Mouse (Mus musculus) erythroblast, embryonic 14.5 days (primary cell): ENCODE data around the gene Rad21l.

ENCODE experiments used
- GATA1 ChIP-seq: IDR thresholded peaks from 2 replicates; pipeline ENCODE4 v1.6.1; 2012; ENCODE audit warnings: low read length, inconsistent platforms, mixed read lengths
- TAL1 ChIP-seq: IDR thresholded peaks from 3 replicates; pipeline ENCODE4 v1.6.1; 2012; ENCODE audit warnings: low read length, inconsistent platforms, mixed read lengths

GRCm38 (mm10) chr2:151631406-151632158 lies 36.8 kb downstream of the Rad21l start:
- no peak for TF ChIP-seq GATA1
- TF ChIP-seq TAL1, result no peak
